Mouse (Mus musculus) ES-E14 (cell line): Measurements from ENCODE around the gene Rap1a. TPM values are rescaled to one million over a fixed set of nuclear protein-coding genes. Genes with fewer than 3 reads are reported as not detected.

ENCODE experiments used
- DNase-seq: peaks from one replicate; pipeline ENCODE4 v3.0.0-alpha.2; 2013; ENCODE audit warnings: low read depth, low spot score
- H3K27ac ChIP-seq: 2 replicates; pipeline ENCODE4 v1.5.1; 2012; ENCODE audit warnings: low read depth, mild to moderate bottlenecking, low read length, moderate library complexity, mixed read lengths; ENCODE audit not compliant: poor library complexity, insufficient read depth, severe bottlenecking
- H3K36me3 ChIP-seq: 2 replicates; pipeline ENCODE4 v1.6.1; 2012; ENCODE audit warnings: mild to moderate bottlenecking, low read length, moderate library complexity, mixed read lengths; ENCODE audit not compliant: control insufficient read depth, poor library complexity, insufficient read depth, severe bottlenecking
- H3K4me1 ChIP-seq, 2 experiments: fragments of 150-350 bp in 1 of 2; sonication (generic) in 1 of 2; 2 replicates each; pipeline ENCODE4 v1.6.1; 2012; ENCODE audit warnings: low read length in 2 of 2, mild to moderate bottlenecking in 1 of 2, mixed read lengths in 1 of 2; ENCODE audit not compliant: control insufficient read depth in 2 of 2, insufficient read depth in 2 of 2, poor library complexity in 1 of 2
- H3K4me3 ChIP-seq, 2 experiments: fragments of 150-350 bp in 1 of 2; sonication (generic) in 1 of 2; 2 replicates each; pipeline ENCODE4 v1.5.1; 2012; ENCODE audit warnings: low read length in 2 of 2, low read depth in 1 of 2, mild to moderate bottlenecking in 1 of 2, mixed read lengths in 1 of 2; ENCODE audit not compliant: insufficient read depth in 1 of 2, poor library complexity in 1 of 2, severe bottlenecking in 1 of 2
- H3K9ac ChIP-seq: 2 replicates; pipeline ENCODE4 v1.6.1; 2012; ENCODE audit warnings: low read depth, mild to moderate bottlenecking, low read length, mixed read lengths; ENCODE audit not compliant: poor library complexity, insufficient read depth, severe bottlenecking
- H3K9me3 ChIP-seq: fragments of 150-350 bp; sonication (generic); 2 replicates; pipeline ENCODE4 v1.6.1; 2012; ENCODE audit warnings: low read depth, mild to moderate bottlenecking, low read length; ENCODE audit not compliant: control insufficient read depth, insufficient read depth
- CHD2 ChIP-seq: IDR thresholded peaks from 2 replicates; pipeline ENCODE4 v1.6.1; 2014; ENCODE audit warnings: mild to moderate bottlenecking, low read depth, low read length, inconsistent platforms
- HCFC1 ChIP-seq: IDR thresholded peaks from 2 replicates; pipeline ENCODE4 v1.6.1; 2012; ENCODE audit warnings: low read length, inconsistent platforms, borderline replicate concordance; ENCODE audit not compliant: insufficient read depth
- MAFK ChIP-seq: IDR thresholded peaks from 2 replicates; pipeline ENCODE4 v1.6.1; 2014; ENCODE audit warnings: mild to moderate bottlenecking, low read depth, low read length, inconsistent platforms; ENCODE audit not compliant: insufficient read depth
- ZC3H11A ChIP-seq: IDR thresholded peaks from 2 replicates; pipeline ENCODE4 v1.6.1; 2012; ENCODE audit warnings: low read depth, mild to moderate bottlenecking, inconsistent platforms, low read length, borderline replicate concordance
- ZNF384 ChIP-seq: IDR thresholded peaks from 2 replicates; pipeline ENCODE4 v1.6.1; 2012; ENCODE audit warnings: low read depth, low read length, inconsistent platforms
- in situ Hi-C, 2 experiments: fragments of 600-800 bp; cut with MboI; formaldehyde crosslinking; loops; one replicate each; pipeline ENCODE4 v1.15.1; 2025; ENCODE audit warnings: low sequenced_read_pairs in 2 of 2, inconsistent platforms in 1 of 2; ENCODE audit not compliant: unreplicated experiment in 2 of 2
- total RNA-seq: library from RNA; depleted of rRNA; stranded (reverse); fragments of 300-350 nt; gene quantifications from 2 replicates; pipeline ENCODE4 v1.2.3, GENCODE M21; 2012

Gene Rap1a
- total RNA-seq, 1 experiment: 23.2 TPM

DNA sequence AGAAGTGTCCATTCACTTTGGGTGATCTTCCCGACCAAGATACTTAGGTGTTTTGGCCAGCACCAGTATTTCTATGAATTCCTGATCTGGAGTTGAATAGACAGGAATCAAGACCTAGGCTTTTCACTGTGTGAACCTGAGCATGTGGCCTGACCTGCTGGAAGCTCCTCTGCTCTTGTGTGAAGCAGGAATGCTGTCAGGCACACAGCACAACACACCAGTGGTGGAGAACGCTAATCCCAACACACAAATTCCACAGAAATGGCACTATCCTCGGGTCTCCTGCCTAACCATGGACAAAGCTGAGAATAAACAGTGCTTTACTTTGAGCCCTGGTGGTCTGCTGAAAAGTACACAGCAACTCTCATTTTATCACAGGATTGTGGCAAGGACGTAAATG, 80.6 kb downstream of the Rap1a start:
- no peak overlapping the region for H3K9ac ChIP-seq
- H3K27ac ChIP-seq: no peak overlapping the region
- H3K36me3 ChIP-seq: peaks cover 2% of the 10 kb centered on the region; the same call in 1 of the 2 replicates
- DNase-seq: no peak
- H3K4me3 ChIP-seq: no peak overlapping the region
- H3K4me1 ChIP-seq: peaks cover 0 to 2% of the 10 kb centered on the region in 2 experiments; a peak in 1 of 4 replicates
- in situ Hi-C loops: no loop called here
- TF ChIP-seq ZC3H11A (no peak), HCFC1 (no peak), MAFK (no peak), CHD2 (no peak), ZNF384 (no peak)
- no peaks in the 10 kb centered on the region for H3K9me3 ChIP-seq

GRCm38 (mm10) chr3:105719979-105720378, 81.2 kb downstream of the Rap1a start:
- Histone ChIP-seq H3K9ac (no peak overlapping the region), H3K27ac (no peak overlapping the region), H3K9me3 (no peaks in the 10 kb centered on the region), H3K36me3 (peaks cover 2% of the 10 kb centered on the region; the same call in 1 of the 2 replicates), H3K4me3 (no peak overlapping the region), H3K4me1 (peaks cover 0 to 2% of the 10 kb centered on the region in 2 experiments; a peak in 1 of 4 replicates)
- no peak for TF ChIP-seq ZNF384
- TF ChIP-seq MAFK: no peak
- no peak for TF ChIP-seq ZC3H11A
- TF ChIP-seq CHD2: no peak
- TF ChIP-seq HCFC1: no peak
- in situ Hi-C loops: no loop called here
- no peak for DNase-seq

- Histone ChIP-seq H3K9me3 (no peaks in the 10 kb centered on the region), H3K9ac (no peak overlapping the region), H3K27ac (no peak overlapping the region), H3K4me3 (no peak overlapping the region), H3K36me3 (peaks cover 2% of the 10 kb centered on the region; the same call in 1 of the 2 replicates), H3K4me1 (peaks cover 0 to 2% of the 10 kb centered on the region in 2 experiments; a peak in 1 of 4 replicates)
- in situ Hi-C loops: no loop called here
- TF ChIP-seq HCFC1: no peak
- TF ChIP-seq ZC3H11A: no peak
- TF ChIP-seq ZNF384: no peak
- no peak for TF ChIP-seq CHD2
- no peak for TF ChIP-seq MAFK
- no peak for DNase-seq
Observed at GRCm38 (mm10) chr3:105718746-105719145, 82.4 kb downstream of the Rap1a start.

DNA sequence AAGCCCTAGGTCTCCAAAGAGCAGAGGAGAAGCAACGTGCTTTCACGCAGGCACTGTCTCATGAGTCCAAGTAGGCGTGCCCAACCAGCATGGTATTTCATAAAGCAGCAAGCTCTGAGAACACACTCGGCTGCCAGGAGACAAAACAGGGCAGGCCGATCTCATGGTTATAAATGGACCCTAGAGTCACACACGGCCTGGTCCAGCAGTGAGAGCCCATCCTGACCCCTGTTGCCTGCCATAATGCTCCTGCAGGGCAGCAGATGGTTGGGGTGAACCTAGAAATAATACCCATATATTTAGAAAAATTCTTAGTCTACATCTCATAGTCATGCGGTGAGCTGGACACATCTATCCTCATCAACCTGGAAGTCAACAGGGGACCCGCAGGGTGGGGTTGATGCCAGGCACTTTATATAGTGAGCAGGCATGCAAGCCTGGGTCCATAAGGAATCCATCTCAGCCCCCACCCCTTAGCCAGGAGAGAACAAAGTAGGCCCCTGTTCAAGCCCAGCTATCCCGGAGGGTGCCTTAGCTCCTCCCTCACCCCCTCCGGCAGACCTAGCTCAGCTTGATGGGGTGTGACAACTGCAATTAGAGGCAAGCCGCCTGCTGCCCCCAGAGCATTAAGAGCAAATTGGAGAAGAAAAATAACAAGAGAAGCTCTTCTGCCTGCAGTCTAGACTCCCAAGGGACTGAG, 83.1 kb downstream of the Rap1a start:
- Histone ChIP-seq H3K9me3 (no peaks in the 10 kb centered on the region), H3K27ac (no peak overlapping the region), H3K36me3 (peaks cover 2% of the 10 kb centered on the region; the same call in 1 of the 2 replicates), H3K4me1 (peaks cover 0 to 2% of the 10 kb centered on the region in 2 experiments; a peak in 1 of 4 replicates), H3K9ac (no peak overlapping the region), H3K4me3 (no peak overlapping the region)
- in situ Hi-C loops: no loop called here
- no peak for TF ChIP-seq ZC3H11A
- no peak for TF ChIP-seq MAFK
- no peak for TF ChIP-seq CHD2
- no peak for DNase-seq
